Mouse (Mus musculus): ENCODE data around the gene 4933411K16Rik.

DNA sequence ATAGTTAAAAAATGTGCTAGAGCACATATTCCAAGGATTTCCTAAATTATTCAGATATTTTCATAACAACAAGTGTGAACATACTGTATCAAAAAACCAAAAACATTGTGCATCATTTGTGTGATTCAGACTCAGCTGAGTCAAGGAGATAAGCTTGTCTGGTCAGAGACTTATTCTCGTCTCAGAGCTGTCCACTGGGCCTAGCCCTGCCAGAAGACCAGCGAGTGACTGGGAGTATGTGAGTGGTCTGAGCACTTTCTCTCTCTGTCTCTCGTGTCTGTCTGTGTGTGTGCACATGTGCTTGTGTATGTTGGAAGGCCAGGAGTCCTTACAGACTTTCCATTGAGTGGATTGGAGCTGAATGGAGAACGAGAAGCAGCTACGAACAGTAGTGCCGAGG is 37.0 kb upstream of the 4933411K16Rik start:
- TF ChIP-seq CTCF (IDR thresholded peaks at IDR 0.05; ENCODE audit: control insufficient read depth, insufficient read depth, low read length) (no peak), POLR2A (IDR thresholded peaks at IDR 0.05; ENCODE audit: borderline replicate concordance, control insufficient read depth, low read depth, low read length) (no peak)
